Mouse (Mus musculus): ENCODE data around the gene Ap3m1.

Gene Ap3m1

DNA sequence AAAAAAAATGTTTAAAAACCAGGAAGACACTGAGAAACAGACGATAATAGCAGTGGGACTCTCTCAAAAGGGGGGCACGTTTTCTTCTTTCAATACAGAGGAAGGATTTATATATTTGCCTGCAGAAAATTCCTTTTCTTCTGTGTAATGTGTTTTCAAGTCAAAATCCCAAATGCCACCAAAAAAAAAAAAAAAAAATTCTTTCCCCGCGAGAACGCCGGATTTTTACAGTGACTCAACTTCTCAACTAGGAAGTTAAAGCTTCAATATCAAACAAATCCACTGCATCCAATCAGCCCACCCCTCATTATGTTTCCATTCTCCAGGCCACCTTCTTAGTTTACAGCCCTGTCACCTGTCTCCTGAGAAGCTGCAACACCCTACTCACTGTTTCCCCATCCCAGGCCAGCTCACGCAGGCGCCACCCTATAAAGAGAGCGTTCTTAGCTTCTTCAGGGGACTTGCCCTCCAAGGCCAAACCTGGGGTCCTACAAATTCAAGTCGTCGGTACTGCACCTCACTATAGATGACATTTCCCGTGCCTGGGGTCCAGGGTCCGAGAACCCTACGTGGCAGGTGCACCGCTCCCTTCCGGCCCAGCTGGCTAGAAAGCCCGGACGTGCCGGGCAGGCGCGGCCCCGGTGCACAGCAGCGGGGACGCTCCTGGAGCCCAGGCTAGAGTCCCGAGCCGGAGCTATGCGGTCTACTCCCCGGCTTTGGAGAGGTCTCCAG lies 762 bp downstream of the Ap3m1 start:
- DNase-seq (ENCODE audit: low read depth, low spot score) = no peak
- no peaks in the 10 kb centered on the region for H3K36me3 ChIP-seq (ENCODE audit: control insufficient read depth, insufficient read depth, low read length, poor library complexity, severe bottlenecking)
- no peaks in the 10 kb centered on the region for H3K27me3 ChIP-seq (ENCODE audit: control insufficient read depth, insufficient read depth, low read length, poor library complexity, severe bottlenecking)

DNA sequence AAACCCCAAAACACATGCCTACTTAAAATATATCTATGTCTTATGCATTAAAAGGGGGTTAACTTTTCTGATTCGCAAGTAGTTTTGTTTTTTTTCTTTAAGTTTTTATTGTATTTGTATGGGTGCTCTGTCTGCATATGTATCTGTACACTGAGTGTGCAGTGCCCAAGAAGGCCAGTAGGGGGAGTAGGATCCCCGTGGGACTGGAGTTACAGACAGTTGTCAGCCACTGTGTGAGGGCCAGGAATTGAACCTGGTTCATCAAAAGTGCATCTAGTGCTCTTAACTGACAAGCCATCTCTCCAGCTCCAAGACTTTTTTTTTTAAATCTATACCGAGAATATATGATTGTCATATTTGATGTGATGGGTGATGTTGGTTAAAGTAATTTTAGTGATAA lies 1.6 kb downstream of the Ap3m1 start:
- DNase-seq (ENCODE audit: low read depth, low spot score) = peak; percentile 76

DNA sequence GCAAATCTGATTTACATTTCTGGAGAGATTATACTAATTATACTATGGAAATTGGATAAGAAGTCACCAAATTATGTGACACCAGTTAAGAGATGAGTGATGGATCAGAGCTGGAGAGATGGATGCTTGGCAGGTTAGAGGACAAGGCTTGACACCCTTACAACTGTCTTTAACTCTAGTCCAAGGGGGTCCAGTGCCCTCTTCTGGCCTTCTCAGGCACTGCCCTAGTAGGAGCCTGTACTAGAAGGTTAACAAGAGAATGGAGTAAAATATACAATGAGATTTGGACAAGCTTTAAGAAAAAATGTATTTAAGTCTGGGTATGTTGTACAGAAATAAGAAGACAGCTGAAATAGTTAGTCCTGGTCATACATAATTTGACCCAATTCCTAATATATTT lies 3.4 kb downstream of the Ap3m1 start:
- Histone ChIP-seq H3K36me3 (ENCODE audit: control insufficient read depth, insufficient read depth, low read length, poor library complexity, severe bottlenecking) (no peaks in the 10 kb centered on the region), H3K27me3 (ENCODE audit: control insufficient read depth, insufficient read depth, low read length, poor library complexity, severe bottlenecking) (no peaks in the 10 kb centered on the region)
- peak; percentile 68 for DNase-seq (ENCODE audit: low read depth, low spot score)

More for the DNA sequence above, 1.6 kb downstream of the Ap3m1 start:
- no peaks in the 10 kb centered on the region for H3K27me3 ChIP-seq (ENCODE audit: control insufficient read depth, insufficient read depth, low read length, poor library complexity, severe bottlenecking)
- no peaks in the 10 kb centered on the region for H3K36me3 ChIP-seq (ENCODE audit: control insufficient read depth, insufficient read depth, low read length, poor library complexity, severe bottlenecking)

DNA sequence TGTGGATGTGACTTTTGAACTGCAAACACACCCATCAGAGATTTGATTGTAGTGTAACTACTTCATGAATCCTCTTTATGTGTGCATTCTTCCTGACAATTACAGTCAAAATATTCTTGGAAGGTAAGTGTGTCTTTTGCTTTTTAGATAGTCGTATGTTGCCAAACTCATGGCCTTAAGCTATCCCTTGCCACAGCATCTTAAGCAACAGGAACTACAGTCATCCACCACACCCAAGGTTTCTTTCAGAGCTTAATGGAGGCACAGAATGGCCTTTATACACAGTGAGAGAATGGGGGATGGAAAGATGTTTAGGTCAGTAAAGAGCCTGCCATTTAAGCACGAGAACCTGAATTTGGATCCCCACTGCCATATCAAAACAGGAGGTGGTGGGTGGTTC lies 4.5 kb downstream of the Ap3m1 start:
- no peaks in the 10 kb centered on the region for H3K27me3 ChIP-seq (ENCODE audit: control insufficient read depth, insufficient read depth, low read length, poor library complexity, severe bottlenecking)
- H3K36me3 ChIP-seq (ENCODE audit: control insufficient read depth, insufficient read depth, low read length, poor library complexity, severe bottlenecking) = 0 out of 2 replicates have a peak, but pooled peaks cover under 1% of the 10 kb centered on the region
- DNase-seq (ENCODE audit: low read depth, low spot score) = no peak

DNA sequence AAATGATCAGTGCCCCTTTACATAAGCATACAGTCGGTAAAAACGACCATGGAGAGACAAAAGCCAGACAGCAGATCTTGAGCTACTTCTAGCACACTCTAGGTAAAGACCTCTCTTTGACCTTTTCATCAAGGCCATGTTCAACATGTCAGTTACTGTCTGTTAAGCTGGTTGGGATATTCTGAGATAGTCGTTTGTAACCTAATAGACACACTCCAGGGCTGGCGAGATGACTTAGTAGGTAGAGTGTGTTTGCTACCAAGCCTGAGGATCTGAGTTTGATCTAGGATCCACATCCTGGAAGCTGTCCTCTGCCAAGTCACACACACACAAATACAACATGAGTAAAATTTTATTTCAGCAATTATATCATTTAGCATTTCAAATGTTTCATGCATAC lies 12.7 kb downstream of the Ap3m1 start:
- no peaks in the 10 kb centered on the region for H3K27me3 ChIP-seq (ENCODE audit: control insufficient read depth, insufficient read depth, low read length, poor library complexity, severe bottlenecking)
- no peak for DNase-seq (ENCODE audit: low read depth, low spot score)
- peaks cover 12% of the 10 kb centered on the region for H3K36me3 ChIP-seq (ENCODE audit: control insufficient read depth, insufficient read depth, low read length, poor library complexity, severe bottlenecking)

DNA sequence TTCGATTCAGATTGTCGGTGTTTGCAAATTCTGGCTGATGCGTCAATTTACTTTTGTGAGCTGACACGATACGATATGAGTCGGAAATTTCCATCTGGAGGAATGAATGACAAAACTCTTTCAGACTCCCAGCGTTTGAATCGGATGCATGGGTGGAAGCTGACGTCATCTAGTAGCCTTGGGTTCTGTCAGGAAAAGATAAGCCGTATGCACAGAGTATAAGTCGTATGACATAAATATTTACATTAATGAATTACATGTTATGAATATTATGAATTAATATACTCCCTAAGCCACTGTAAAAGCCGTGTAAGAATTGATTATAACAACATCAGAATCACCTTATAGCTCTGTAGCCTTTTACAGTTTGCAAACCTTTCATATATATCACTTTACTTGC lies 13.2 kb downstream of the Ap3m1 start:
- no peaks in the 10 kb centered on the region for H3K27me3 ChIP-seq (ENCODE audit: control insufficient read depth, insufficient read depth, low read length, poor library complexity, severe bottlenecking)
- H3K36me3 ChIP-seq (ENCODE audit: control insufficient read depth, insufficient read depth, low read length, poor library complexity, severe bottlenecking) = peaks cover 15% of the 10 kb centered on the region
- no peak for DNase-seq (ENCODE audit: low read depth, low spot score)

DNA sequence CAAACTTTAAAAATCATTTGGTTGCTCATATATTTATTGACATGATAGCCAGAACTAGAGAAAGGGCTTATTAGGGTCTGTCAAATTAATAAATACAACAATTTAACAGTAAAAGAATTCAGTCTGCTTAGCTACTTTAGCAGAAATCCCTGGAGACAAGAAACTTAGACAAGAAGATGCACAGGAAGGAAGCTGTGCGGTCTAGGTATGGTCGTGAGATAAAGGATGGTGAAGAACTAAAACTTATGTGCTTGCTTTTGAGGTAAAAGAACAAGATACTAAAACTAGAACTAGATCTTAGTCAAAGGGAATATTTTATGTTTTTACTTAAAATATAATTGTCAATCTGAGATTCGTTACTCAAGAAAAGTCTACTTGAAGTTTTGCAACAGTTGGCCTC lies 17.5 kb downstream of the Ap3m1 start:
- DNase-seq (ENCODE audit: low read depth, low spot score) = no peak
- H3K36me3 ChIP-seq (ENCODE audit: control insufficient read depth, insufficient read depth, low read length, poor library complexity, severe bottlenecking) = peaks cover 14% of the 10 kb centered on the region

DNA sequence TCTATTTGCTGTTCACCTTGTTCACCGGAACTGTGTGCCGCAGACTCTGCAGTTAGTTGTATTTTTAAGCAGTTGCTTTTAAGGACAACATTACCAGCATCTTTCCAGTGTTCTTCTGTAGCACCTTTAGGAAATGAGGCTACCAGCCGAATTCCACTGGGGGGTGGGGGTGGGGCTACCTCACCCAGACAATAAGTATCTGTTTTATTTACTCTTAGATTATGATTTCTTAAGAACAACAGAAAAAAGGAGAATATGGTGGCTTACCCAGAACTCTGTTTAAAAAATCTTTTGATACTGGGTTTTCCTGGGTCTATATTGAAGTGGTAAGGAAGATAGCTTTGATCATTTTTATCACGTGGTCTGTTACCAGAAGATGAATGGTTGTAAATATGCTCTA lies 18.0 kb downstream of the Ap3m1 start:
- Histone ChIP-seq H3K36me3 (ENCODE audit: control insufficient read depth, insufficient read depth, low read length, poor library complexity, severe bottlenecking) (peaks cover 14% of the 10 kb centered on the region), H3K27me3 (ENCODE audit: control insufficient read depth, insufficient read depth, low read length, poor library complexity, severe bottlenecking) (no peaks in the 10 kb centered on the region)
- no peak for DNase-seq (ENCODE audit: low read depth, low spot score)

More for the DNA sequence above, 17.5 kb downstream of the Ap3m1 start:
- H3K27me3 ChIP-seq (ENCODE audit: control insufficient read depth, insufficient read depth, low read length, poor library complexity, severe bottlenecking) = no peaks in the 10 kb centered on the region

DNA sequence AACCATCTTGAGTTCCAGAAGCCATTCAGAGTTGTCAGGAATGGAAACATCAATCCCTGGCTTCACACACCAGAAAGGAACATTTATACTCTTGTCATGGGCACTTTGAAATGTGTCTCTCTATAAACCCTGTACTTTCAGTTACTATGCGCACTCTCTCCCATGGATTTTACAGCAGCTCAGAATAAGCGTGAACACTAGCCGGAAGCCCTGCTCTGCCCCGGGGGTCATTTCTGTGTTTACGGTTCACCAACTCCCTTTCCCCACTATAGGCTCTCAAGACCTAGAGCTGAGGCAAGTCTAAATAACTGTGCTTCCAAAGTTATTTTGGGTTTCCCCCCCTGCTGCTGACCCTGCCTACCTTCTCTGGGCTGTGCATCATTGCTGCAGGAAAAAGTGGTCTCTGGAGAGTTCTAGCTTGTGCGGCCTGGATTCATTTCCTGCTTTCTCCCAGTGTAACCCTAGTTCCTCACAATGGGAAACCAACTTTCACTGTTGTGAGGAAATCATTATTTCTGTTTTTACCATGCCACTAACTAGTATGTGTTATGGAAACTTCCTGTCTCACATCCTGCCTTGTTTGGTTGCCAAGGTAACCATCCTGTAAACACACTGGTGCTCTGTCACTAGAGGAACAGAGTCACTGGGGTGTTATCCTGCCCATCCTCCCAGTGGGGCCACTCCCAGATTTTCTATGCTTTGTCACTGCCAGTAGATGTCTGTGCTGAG lies 20.4 kb downstream of the Ap3m1 start:
- H3K36me3 ChIP-seq (ENCODE audit: control insufficient read depth, insufficient read depth, low read length, poor library complexity, severe bottlenecking) = peaks cover 11% of the 10 kb centered on the region
- peak; percentile 82 for DNase-seq (ENCODE audit: low read depth, low spot score)
- no peaks in the 10 kb centered on the region for H3K27me3 ChIP-seq (ENCODE audit: control insufficient read depth, insufficient read depth, low read length, poor library complexity, severe bottlenecking)

DNA sequence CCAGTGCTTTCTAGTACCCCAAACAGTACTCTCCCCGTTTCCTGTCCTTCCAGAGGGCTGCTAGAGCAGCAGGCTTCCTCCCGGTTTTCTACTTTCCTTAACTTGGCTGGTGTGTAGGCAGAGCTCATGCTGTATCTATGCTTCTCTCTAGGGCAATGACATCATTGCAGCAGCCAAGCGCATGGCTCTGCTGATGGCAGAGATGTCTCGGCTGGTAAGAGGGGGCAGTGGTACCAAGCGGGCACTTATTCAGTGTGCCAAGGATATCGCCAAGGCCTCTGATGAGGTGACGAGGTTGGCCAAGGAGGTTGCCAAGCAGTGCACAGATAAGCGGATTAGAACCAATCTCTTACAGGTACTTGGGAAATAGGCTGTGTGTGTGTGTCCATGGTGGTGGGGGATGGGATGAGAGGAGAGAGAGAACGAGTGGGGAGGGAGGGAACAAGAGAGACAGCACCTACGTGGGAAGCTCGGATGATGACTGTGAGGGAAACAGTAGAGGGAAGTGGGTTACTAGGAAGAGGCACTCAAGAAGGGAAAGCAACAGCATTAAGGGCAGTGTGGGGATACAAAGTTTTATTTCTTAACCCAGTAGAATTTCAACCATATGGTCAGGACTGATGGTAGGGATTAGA lies 23.2 kb downstream of the Ap3m1 start:
- Histone ChIP-seq H3K36me3 (ENCODE audit: control insufficient read depth, insufficient read depth, low read length, poor library complexity, severe bottlenecking) (peaks cover 5% of the 10 kb centered on the region; the same call in 1 of the 2 replicates), H3K27me3 (ENCODE audit: control insufficient read depth, insufficient read depth, low read length, poor library complexity, severe bottlenecking) (no peaks in the 10 kb centered on the region)
- no peak for DNase-seq (ENCODE audit: low read depth, low spot score)

DNA sequence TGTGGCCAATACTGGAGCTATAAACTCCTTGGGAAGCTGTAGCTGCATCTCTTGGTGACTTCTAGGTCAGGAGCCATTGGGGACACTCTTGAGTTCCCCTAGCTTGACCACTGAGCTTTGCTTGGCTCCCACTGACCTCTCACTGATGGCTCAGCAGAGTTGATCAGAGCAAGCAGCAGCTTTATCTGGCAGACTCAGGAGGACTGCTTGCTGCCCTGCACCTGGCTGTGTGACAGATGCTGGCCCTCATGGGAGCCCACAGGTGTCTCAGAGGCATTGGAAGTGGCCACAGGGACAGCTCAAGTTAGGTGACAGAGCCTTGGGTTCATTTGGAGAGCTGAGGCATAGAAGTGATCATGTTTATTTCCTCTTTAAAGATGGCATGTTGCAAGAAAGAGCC lies 24.8 kb downstream of the Ap3m1 start:
- no peaks in the 10 kb centered on the region for H3K27me3 ChIP-seq (ENCODE audit: control insufficient read depth, insufficient read depth, low read length, poor library complexity, severe bottlenecking)
- H3K36me3 ChIP-seq (ENCODE audit: control insufficient read depth, insufficient read depth, low read length, poor library complexity, severe bottlenecking) = no peaks in the 10 kb centered on the region; the same call in 1 of the 2 replicates
- no peak for DNase-seq (ENCODE audit: low read depth, low spot score)

DNA sequence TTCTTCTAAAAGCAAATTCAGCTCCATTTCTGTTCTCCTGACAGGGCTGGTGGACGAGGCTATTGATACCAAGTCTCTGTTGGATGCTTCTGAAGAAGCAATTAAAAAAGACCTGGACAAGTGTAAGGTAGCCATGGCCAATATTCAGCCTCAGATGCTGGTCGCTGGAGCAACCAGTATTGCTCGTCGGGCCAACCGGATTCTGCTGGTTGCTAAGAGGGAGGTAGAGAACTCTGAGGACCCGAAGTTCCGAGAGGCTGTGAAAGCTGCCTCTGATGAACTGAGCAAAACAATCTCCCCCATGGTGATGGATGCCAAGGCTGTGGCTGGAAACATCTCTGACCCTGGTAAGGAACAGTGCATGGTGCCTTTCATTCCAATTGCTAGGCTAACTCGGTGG lies 31.9 kb downstream of the Ap3m1 start:
- Histone ChIP-seq H3K36me3 (ENCODE audit: control insufficient read depth, insufficient read depth, low read length, poor library complexity, severe bottlenecking) (peaks cover 2% of the 10 kb centered on the region; the same call in 1 of the 2 replicates), H3K27me3 (ENCODE audit: control insufficient read depth, insufficient read depth, low read length, poor library complexity, severe bottlenecking) (no peaks in the 10 kb centered on the region)
- DNase-seq (ENCODE audit: low read depth, low spot score) = no peak

DNA sequence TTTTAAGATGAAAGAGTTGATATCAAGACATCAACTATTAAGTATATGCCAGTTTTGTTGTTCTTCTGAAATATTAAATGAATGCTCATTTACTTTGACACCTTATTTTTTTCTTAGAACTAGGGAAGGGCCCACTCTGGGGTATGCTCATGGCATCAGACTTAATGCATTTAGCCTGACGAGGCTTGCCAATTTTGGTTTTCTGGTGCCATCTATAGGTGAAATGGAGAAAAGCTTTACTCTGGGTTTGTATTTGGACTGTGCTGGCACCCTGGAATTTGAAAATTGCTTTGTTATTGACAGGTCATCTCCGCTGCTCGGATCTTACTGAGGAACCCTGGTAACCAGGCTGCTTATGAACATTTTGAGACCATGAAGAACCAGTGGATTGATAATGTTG lies 33.3 kb downstream of the Ap3m1 start:
- H3K27me3 ChIP-seq (ENCODE audit: control insufficient read depth, insufficient read depth, low read length, poor library complexity, severe bottlenecking) = no peaks in the 10 kb centered on the region
- peaks cover 4% of the 10 kb centered on the region; the same call in 1 of the 2 replicates for H3K36me3 ChIP-seq (ENCODE audit: control insufficient read depth, insufficient read depth, low read length, poor library complexity, severe bottlenecking)
- peak; percentile 67 for DNase-seq (ENCODE audit: low read depth, low spot score)

DNA sequence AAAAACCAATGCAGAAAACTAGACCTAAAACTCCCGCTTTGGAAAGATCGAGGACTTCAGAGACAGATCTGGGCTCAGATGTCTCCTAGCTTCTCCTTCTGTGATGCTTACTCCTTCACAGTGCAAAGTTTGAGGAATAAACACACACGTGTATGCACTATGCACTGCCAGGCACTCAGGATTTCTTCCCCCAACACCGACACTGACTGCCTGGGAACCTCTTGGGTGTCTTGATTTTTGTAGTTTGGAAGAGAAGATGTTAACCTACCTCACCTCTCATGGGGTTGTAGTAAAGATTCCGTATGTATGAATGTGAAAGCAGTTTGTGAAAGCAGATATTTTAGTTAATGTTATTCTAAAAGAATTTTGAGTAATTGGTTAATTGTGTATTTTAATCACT lies 34.4 kb downstream of the Ap3m1 start:
- no peak for DNase-seq (ENCODE audit: low read depth, low spot score)
- Histone ChIP-seq H3K27me3 (ENCODE audit: control insufficient read depth, insufficient read depth, low read length, poor library complexity, severe bottlenecking) (no peaks in the 10 kb centered on the region), H3K36me3 (ENCODE audit: control insufficient read depth, insufficient read depth, low read length, poor library complexity, severe bottlenecking) (peaks cover 4% of the 10 kb centered on the region; the same call in 1 of the 2 replicates)

DNA sequence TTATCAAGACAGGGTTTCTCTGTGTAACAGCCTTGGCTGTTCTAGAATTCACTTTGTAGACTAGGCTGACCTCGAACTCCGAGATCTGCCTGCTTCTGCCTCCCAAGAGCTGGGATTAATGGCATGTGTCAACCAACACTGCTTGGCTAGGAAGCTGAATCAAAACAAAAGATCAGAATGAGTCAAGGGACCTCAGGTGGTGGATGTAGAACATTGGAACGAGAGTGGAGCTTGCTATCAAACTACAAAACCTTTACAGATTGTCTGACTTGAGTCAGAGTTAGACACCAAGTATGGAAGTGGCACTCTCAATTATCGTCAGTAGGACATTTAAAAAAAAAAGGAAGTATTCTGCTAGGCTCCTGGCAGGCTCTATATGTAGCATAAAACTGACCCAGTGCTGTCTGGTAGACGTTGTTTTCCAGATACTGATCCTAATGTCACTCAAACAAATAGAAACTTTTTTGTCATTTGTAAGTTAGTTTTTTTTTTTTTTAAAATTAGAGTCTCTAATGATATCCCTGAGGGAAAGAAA lies 38.4 kb downstream of the Ap3m1 start:
- no peak for DNase-seq (ENCODE audit: low read depth, low spot score)
- Histone ChIP-seq H3K27me3 (ENCODE audit: control insufficient read depth, insufficient read depth, low read length, poor library complexity, severe bottlenecking) (no peaks in the 10 kb centered on the region), H3K36me3 (ENCODE audit: control insufficient read depth, insufficient read depth, low read length, poor library complexity, severe bottlenecking) (peaks cover 4% of the 10 kb centered on the region; the same call in 1 of the 2 replicates)
